Mouse (Mus musculus): ENCODE measurements around the gene Gm10337. TPM values are rescaled to one million over a fixed set of nuclear protein-coding genes. Genes with fewer than 3 reads are reported as not detected.

Gm10337 gene
- not detected in 2 replicates for polyA plus RNA-seq (2012; rRNA removed)

DNA sequence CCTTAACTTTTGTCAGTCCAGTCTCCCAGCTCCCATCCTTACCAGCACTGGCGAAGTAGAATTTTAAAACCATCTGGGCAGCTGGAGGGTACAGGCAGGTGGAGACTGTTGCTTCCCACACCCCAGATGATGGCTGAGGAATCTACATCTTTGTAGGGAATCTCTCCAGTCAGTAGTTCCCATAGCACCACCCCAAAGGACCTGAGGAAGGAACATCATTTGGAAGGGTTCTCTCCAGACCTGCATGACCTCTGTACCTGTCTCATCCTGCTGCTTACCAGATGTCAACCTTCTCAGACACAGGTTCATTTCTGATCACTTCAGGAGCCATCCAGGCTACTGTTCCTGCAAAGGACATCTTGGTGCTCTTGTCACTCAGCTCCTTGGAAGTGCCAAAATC, at the start of gene Gm10337:
Gene Gm10337, plus strand, starts transcription at position 276 of the 400 bp plus-strand sequence.
- 89% methylated on average over 1 of the region's 1 CpGs for WGBS
- DNase-seq (ENCODE audit: low read depth, low spot score), result no peak

- 51% methylated on average over 6 of the region's 6 CpGs for WGBS
- DNase-seq (ENCODE audit: low read depth, low spot score), result no peak
These were observed 47.5 kb upstream of the Gm10337 start for GRCm38 (mm10) chr15:102455993-102456392.

GRCm38 (mm10) chr15:102458050-102458736, 45.3 kb upstream of the Gm10337 start:
- 73% methylated on average over 5 of the region's 5 CpGs for WGBS
- DNase-seq (ENCODE audit: low read depth, low spot score), result no peak

DNA sequence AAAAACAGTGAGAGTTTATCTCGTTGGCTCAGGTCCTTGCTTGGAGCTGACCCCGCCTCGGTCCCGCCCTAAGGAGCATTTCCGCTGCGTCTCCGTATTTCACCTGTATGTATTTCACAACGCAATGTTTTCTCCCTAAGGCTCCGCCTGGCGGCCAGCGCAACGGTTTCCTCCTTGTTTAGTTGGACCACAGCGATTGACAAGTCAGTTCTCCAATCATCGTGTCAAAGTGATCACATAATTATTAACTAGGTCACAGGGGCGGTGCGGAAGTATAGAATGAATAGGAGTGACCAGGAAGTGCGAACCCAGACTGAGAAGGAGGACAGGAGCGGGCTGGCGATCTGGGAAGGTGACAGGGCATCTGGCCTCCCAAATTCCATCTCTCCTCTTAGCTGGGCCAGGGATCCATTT, 44.6 kb upstream of the Gm10337 start, which contains the start of gene Prr13:
Gene Prr13, plus strand, starts transcription at position 125 of the 414 bp plus-strand sequence.
- under 1% methylated on average over 19 of the region's 19 CpGs for WGBS
- DNase-seq (ENCODE audit: low read depth, low spot score), result peak; percentile 100

DNA sequence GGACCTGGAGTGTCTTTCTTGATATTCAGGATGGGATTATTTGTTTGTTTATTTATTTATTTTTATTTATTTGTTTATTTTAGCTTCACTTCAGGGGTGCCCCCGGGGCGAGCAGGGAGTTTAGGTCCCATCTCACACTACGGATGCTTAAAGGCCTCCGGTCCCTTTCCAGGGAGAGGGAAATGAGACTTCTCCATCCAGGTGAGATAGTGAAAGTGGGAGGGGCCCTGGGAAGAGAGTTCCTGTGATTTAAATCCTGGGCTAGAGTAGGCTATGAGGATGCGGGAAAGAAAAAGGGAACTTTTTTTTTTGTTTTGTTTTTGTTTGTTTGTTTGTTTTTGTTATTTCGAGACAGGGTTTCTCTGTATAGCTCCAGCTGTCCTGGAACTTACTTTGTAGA, 44.1 kb upstream of the Gm10337 start:
- 10% methylated on average over 6 of the region's 6 CpGs for WGBS

GRCm38 (mm10) chr15:102459847-102460246, 43.7 kb upstream of the Gm10337 start:
- WGBS, result 12% methylated on average over 5 of the region's 5 CpGs

More for the DNA sequence above, 44.1 kb upstream of the Gm10337 start:
- DNase-seq (ENCODE audit: low read depth, low spot score), result no peak

GRCm38 (mm10) chr15:102460409-102460808, 43.1 kb upstream of the Gm10337 start:
- 58% methylated on average over 12 of the region's 12 CpGs for WGBS
- DNase-seq (ENCODE audit: low read depth, low spot score), result no peak

More at GRCm38 (mm10) chr15:102459847-102460246, 43.7 kb upstream of the Gm10337 start:
- DNase-seq (ENCODE audit: low read depth, low spot score), result no peak

DNA sequence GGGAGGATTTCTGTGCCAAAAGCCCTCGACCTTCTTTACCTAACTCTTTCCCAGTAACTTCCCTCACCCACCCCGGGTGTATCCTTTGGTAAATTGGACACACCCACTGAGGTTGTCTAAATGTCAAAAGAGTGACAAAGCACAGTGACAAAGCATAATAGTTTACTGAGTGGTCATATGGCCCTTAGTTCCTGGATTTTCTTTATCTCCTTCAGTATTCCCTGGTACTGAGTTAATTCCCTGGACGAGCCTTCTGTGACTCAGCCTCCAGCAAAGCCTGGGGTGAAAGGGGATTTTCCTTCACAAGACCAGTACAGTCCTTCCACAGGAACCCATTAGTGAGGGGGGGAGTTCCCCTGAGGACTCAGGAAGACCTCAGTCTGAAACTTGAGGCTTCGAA, 42.6 kb upstream of the Gm10337 start:
- WGBS, result 22% methylated on average over 4 of the region's 4 CpGs

DNA sequence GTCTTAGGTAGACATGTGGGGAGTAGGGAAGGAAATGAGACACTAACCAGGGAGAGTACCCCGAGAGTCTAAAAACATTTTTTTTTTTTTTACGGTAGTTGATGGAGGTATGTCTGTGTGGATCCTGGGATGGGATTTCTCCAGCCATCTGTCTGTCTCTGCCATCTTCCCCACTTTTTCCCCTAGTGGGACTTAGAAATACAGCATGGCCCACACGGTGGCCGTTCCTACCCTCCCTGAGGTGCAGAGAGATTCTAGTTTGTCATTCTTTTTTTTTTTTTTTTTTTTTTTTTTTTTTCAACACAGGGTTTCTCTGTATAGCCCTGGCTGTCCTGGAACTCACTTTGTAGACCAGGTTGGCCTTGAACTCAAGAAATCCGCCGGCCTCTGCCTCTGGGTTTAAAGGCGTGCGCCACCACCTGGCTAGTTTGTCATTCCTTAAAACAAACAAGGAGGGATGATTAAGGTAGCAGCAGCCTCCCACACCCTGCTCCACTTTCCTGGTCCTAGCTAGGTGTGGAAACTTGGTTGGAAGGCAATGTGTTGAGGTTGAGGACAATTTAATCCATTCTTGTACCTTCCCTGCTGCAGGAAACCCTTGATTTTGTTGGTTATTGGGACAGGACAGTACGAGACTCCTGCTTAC, 42.0 kb upstream of the Gm10337 start:
- 52% methylated on average over 9 of the region's 9 CpGs for WGBS
- no peak for DNase-seq (ENCODE audit: low read depth, low spot score)

More for the DNA sequence above, 42.6 kb upstream of the Gm10337 start:
- no peak for DNase-seq (ENCODE audit: low read depth, low spot score)

- DNase-seq (ENCODE audit: low read depth, low spot score), result no peak
These were observed 39.9 kb upstream of the Gm10337 start for GRCm38 (mm10) chr15:102463666-102464065.

DNA sequence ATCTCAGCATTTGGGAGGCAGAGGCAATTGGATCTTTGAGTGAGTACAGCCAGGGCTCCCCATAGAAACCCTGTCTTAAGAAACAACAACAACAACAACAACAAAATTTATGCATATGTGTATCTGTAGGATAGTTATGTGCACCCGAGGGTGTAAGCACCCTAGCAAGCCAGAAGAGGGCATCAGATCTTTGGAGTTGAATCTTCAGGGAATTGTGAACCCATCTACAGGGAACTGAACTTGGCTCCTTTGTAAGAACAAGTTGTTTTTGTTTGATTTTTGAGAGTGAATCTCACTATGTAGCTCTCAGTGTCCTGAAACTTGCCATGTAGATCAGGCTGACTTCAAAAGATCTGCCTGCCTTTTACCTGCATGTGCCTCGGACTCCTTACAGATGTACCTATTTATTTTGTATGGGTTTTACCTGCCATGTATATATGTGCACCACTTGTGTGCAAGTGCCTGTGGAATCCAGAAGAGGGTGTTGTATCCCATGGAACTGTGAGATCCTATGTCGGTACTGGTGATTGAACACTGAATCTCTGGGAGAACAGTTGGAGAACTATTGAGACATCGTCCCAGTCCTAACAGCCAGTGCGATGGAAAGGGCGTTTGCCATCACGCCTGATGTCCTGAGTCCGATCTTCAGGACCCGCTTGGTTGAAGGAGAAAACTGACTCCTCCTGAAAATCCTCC, 34.7 kb upstream of the Gm10337 start:
- 97% methylated on average over 9 of the region's 9 CpGs for WGBS
- no peak for DNase-seq (ENCODE audit: low read depth, low spot score)

GRCm38 (mm10) chr15:102470183-102470604, 33.3 kb upstream of the Gm10337 start, which contains the start of gene Pcbp2:
Gene Pcbp2, plus strand, starts transcription at chr15:102470539.
- under 1% methylated on average over 33 of the region's 40 CpGs for WGBS
- peak; percentile 85 for DNase-seq (ENCODE audit: low read depth, low spot score)

DNA sequence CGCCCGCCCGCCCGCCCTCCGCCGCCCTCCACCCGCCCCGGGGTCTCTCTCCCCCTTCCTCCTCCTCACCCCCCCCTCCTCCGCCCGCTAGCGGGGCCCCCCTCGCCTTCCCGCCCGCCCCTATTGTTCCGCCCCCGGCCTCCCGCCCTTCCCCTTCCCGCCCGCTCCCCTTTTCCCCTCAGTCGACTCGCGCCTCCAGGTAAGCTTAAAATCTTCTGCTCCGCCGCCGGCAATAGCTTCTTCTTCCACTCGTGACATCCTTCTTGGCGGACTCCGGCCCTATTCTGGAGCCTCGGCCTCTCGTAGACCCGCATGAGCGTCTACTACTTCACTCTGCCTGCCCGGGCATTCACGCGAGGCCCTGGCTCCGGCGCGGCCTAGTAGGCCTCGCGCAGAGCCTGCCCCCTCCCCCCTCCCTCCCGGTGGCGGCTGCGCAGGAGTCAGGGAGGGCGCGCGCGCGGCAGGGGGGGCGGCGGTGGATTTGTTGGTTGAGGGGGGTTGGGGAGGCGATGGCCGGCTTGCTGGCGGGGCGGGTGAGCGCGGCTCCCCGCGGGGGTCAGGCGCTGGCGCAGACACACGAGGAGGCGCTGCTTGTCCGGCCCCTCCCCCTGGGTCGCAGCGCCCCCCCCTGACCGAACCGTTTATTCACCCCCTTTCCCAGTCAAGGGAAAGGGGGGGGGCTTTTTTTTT, 32.8 kb upstream of the Gm10337 start:
- WGBS, result under 1% methylated on average over 52 of the region's 67 CpGs
- no peak for DNase-seq (ENCODE audit: low read depth, low spot score)

- 3% methylated on average over 10 of the region's 10 CpGs for WGBS
These were observed 32.3 kb upstream of the Gm10337 start for GRCm38 (mm10) chr15:102471295-102471645.

DNA sequence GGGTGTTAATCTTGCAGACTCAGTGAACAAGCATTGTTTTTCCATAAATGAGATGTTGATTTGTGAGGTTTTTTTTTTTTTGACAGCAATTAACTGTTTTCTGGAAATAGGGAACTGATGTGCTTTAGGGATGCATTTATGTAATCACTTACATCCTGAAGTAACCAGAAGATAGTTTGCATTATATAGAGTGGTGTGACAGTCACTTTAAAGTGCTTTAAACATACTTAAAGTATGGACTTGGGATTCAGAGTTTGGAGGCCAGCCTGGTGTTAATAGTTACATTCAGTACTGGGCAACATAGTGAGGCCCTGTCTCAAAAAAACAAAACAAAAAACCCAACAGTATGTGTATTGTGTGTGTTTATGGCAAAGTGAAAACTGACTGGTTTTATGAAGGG, 31.8 kb upstream of the Gm10337 start:
- no peak for DNase-seq (ENCODE audit: low read depth, low spot score)

More at GRCm38 (mm10) chr15:102471295-102471645, 32.3 kb upstream of the Gm10337 start:
- DNase-seq (ENCODE audit: low read depth, low spot score), result no peak

GRCm38 (mm10) chr15:102473246-102473645, 30.3 kb upstream of the Gm10337 start:
- WGBS, result 44% methylated on average over 2 of the region's 2 CpGs
- DNase-seq (ENCODE audit: low read depth, low spot score), result no peak

DNA sequence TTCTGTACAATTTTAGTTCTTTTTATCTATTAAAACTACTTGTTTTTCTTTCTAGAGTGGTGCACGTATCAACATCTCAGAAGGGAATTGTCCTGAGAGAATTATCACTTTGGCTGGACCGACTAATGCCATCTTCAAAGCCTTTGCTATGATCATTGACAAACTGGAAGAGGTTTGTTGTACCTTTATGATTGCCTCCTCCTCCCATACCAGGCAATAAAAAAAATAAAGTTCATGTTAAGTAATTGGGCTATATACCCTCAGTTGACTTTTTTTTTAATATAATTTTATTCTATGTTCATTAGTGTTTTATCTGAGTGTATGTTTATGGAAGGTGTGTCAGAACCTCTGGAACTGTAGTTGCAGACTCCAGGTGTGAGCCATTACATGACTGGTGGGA, 29.0 kb upstream of the Gm10337 start:
- 76% methylated on average over 2 of the region's 2 CpGs for WGBS
- no peak for DNase-seq (ENCODE audit: low read depth, low spot score)

DNA sequence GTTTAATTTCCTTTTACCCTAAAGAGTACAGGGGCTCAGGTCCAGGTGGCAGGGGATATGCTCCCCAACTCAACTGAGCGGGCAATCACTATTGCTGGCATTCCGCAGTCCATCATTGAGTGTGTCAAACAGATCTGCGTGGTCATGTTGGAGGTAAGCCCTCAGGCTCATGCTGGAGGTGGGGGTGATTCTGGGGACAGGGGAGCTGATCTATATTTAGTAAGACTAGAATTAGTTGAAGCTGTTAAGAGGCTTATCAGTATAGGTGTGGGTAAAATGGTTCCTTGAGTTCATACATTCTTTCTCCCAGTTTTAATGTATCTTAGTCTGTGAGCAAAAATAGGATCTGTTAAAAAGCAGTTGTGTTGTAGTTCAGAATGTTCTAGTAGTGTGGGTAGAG, 20.4 kb upstream of the Gm10337 start:
- WGBS, result 94% methylated on average over 3 of the region's 3 CpGs
- no peak for DNase-seq (ENCODE audit: low read depth, low spot score)

GRCm38 (mm10) chr15:102485853-102486252, 17.7 kb upstream of the Gm10337 start:
- DNase-seq (ENCODE audit: low read depth, low spot score), result no peak
- 93% methylated on average over 12 of the region's 12 CpGs for WGBS

- WGBS, result 59% methylated on average over 1 of the region's 1 CpGs
- DNase-seq (ENCODE audit: low read depth, low spot score), result no peak
These were observed 15.9 kb upstream of the Gm10337 start for GRCm38 (mm10) chr15:102487664-102488063.
